Mouse (Mus musculus): ENCODE measurements at regions not wholly inside any gene's neighbourhood (a gene's known extent, or its start where the extent isn't known, plus 50 kb on each side); places are given as distances from the start of the nearest gene placed in this dataset.
A peak's percentile ranks its signal among the peaks of the same experiment; 100 is the strongest.

DNA sequence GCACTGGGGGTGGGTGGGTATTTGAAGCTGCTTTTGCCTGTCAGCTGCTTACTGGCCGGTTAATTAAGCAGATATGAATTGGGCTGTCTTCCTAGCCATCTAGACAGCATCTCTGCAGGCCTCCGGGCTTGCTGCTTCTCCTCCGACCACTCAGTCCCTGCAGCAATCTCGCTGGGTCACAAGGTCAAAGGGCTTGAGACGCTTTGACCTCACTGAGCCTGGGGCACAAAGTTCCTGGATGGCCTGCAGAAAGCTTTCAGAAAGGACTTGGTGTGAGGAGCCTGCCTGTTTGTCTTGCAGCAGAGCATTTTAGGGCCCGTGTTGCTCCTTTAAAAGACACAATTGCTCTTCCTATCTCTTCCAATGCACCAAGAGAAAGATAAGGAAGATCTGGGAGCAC is 83.7 kb upstream of the Ppp2r5a start:
- Histone ChIP-seq H3K4me3 (ENCODE audit: low read depth, low read length) (no peak overlapping the region), H3K4me1 (ENCODE audit: control insufficient read depth, insufficient read depth, low read length) (no peaks in the 10 kb centered on the region), H3K9me3 (ENCODE audit: control insufficient read depth, low read length) (no peaks in the 10 kb centered on the region), H3K36me3 (ENCODE audit: control insufficient read depth, insufficient read depth, low read length) (no peaks in the 10 kb centered on the region), H3K9ac (ENCODE audit: low read depth, low read length) (no peak overlapping the region), H3K4me2 (ENCODE audit: low read depth, low read length) (no peak overlapping the region), H3K27ac (replicated peaks; ENCODE audit: low read depth, low read length) (no peak overlapping the region), H3K27me3 (replicated peaks; ENCODE audit: control insufficient read depth, insufficient read depth, low read length) (no peaks in the 10 kb centered on the region)
- no peak for ATAC-seq (ENCODE audit: low read depth)
- WGBS = 27% methylated on average over 6 of the region's 6 CpGs
- no peak for DNase-seq (ENCODE audit: low spot score)

DNA sequence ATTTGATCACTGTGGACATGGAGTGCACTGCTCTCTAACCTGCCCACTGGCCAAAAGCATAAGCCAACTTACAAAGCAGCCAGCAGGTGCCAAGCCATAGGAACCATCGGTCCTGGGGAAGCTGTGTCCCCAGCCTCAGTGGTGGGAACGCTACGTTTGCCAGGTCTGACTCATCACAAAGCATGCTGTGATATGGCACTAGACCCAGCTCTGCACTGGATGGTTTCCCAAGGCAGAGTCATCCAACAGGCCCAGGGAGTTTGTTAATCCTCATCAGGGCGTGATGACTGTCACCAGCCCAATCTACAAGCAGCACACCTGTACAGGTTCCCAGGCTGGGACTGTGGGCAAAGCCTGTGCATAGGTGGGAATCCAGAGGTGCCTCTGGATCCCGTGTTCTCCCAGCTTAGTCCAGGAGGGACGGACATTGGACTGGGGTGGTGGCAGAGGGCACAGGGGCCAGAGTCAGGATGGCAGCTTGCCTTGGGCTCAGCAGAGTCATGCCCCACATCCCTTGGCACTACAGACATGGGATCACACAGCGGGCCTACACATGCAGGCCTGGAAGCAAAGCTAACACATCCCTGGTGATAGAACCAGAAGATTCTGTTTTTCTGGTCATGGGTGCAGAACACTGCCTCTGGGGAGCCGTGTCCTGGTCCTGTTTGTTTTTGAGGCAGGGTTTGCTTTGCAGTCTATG is 81.8 kb upstream of the Ppp2r5a start:
- no peak overlapping the region for H3K4me3 ChIP-seq (ENCODE audit: low read depth, low read length)
- no peaks in the 10 kb centered on the region for H3K9me3 ChIP-seq (ENCODE audit: control insufficient read depth, low read length)
- H3K36me3 ChIP-seq (ENCODE audit: control insufficient read depth, insufficient read depth, low read length) = no peaks in the 10 kb centered on the region
- H3K27me3 ChIP-seq (replicated peaks; ENCODE audit: control insufficient read depth, insufficient read depth, low read length) = no peaks in the 10 kb centered on the region
- ATAC-seq (ENCODE audit: low read depth) (no peak), DNase-seq (ENCODE audit: low spot score) (peak; percentile 23)
- H3K27ac ChIP-seq (replicated peaks; ENCODE audit: low read depth, low read length) = no peak overlapping the region
- H3K4me2 ChIP-seq (ENCODE audit: low read depth, low read length) = no peak overlapping the region
- no peak overlapping the region for H3K9ac ChIP-seq (ENCODE audit: low read depth, low read length)
- 80% methylated on average over 8 of the region's 8 CpGs for WGBS
- H3K4me1 ChIP-seq (ENCODE audit: control insufficient read depth, insufficient read depth, low read length) = no peaks in the 10 kb centered on the region

DNA sequence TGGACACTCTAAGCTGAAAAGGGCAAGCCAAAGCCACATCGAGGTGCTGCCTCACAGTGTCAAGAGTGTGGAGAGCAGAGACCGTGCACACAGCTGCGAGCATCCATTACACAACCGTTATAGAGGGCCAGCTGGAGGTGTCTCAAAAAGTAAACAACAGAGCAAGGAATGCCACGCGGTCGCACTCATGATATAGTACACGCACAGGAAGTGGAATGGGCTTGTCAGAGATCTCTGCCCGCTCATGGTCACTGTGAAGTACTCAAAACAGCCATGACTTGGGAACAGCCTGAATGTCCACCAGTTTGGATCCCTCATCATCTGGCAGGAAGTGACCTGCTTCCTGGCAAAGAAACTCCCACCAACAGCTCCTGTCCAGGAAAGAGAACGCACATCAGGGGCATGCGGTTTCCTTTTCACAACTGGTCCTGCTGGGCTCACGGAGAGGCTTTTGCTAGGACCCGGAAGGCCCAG is 76.9 kb upstream of the Ppp2r5a start:
- Histone ChIP-seq H3K9ac (ENCODE audit: low read depth, low read length) (no peak overlapping the region), H3K36me3 (ENCODE audit: control insufficient read depth, insufficient read depth, low read length) (no peaks in the 10 kb centered on the region), H3K4me3 (ENCODE audit: low read depth, low read length) (no peak overlapping the region), H3K9me3 (ENCODE audit: control insufficient read depth, low read length) (no peaks in the 10 kb centered on the region), H3K4me2 (ENCODE audit: low read depth, low read length) (no peak overlapping the region), H3K27me3 (replicated peaks; ENCODE audit: control insufficient read depth, insufficient read depth, low read length) (no peaks in the 10 kb centered on the region), H3K4me1 (ENCODE audit: control insufficient read depth, insufficient read depth, low read length) (no peaks in the 10 kb centered on the region), H3K27ac (replicated peaks; ENCODE audit: low read depth, low read length) (no peak overlapping the region)
- 61% methylated on average over 13 of the region's 13 CpGs for WGBS
- ATAC-seq (ENCODE audit: low read depth) = no peak
- peak; percentile 42 for DNase-seq (ENCODE audit: low spot score)

DNA sequence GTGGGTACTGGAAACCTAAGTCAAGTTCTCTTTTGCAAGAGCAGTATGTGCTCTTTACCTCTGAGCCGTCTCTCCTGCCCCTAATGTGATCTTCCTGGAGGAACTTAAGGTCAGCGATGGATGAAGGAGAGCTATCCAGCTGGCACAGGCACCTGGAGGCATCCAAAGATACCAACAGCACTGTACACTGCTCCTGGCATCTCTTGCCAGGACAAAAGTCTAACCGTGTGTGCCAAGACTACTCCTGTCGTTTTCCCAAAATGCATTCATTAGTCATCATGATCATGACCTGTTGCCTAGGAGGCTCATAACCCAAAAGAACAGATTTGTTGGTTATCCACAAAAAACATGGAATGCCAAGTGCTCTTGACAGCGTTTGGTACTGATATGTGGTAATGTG is 69.5 kb upstream of the Ppp2r5a start:
- Histone ChIP-seq H3K36me3 (ENCODE audit: control insufficient read depth, insufficient read depth, low read length) (no peaks in the 10 kb centered on the region), H3K4me2 (ENCODE audit: low read depth, low read length) (no peak overlapping the region), H3K9me3 (ENCODE audit: control insufficient read depth, low read length) (no peaks in the 10 kb centered on the region), H3K27me3 (replicated peaks; ENCODE audit: control insufficient read depth, insufficient read depth, low read length) (no peaks in the 10 kb centered on the region), H3K4me1 (ENCODE audit: control insufficient read depth, insufficient read depth, low read length) (peaks cover 6% of the 10 kb centered on the region; the same call in 1 of the 2 replicates), H3K9ac (ENCODE audit: low read depth, low read length) (no peak overlapping the region), H3K4me3 (ENCODE audit: low read depth, low read length) (no peak overlapping the region), H3K27ac (replicated peaks; ENCODE audit: low read depth, low read length) (no peak overlapping the region)
- DNase-seq (ENCODE audit: low spot score) = no peak
- WGBS = 88% methylated on average over 5 of the region's 5 CpGs
- no peak for ATAC-seq (ENCODE audit: low read depth)

DNA sequence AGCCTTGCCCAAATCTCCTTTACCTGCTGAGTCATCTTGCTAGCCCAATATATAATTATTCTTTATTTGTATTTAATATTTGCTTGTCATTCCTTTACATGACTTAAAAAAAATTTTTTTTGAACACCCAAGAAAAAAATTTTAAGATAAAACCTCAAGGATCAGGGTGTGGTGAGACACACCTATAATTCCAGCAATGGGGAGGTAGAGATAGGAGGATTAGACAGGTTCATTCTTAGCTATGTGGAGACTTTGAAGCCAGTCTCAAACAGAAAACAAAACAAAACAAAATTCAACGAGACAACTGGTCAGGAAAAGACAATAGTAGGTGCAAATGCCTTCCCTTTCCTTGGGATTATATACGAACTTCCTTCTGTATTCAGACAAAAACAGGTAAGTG is 68.4 kb upstream of the Ppp2r5a start:
- Histone ChIP-seq H3K27ac (replicated peaks; ENCODE audit: low read depth, low read length) (no peak overlapping the region), H3K4me2 (ENCODE audit: low read depth, low read length) (no peak overlapping the region), H3K36me3 (ENCODE audit: control insufficient read depth, insufficient read depth, low read length) (no peaks in the 10 kb centered on the region), H3K9ac (ENCODE audit: low read depth, low read length) (no peak overlapping the region), H3K4me3 (ENCODE audit: low read depth, low read length) (no peak overlapping the region), H3K4me1 (ENCODE audit: control insufficient read depth, insufficient read depth, low read length) (peaks cover 6% of the 10 kb centered on the region; the same call in 1 of the 2 replicates), H3K27me3 (replicated peaks; ENCODE audit: control insufficient read depth, insufficient read depth, low read length) (no peaks in the 10 kb centered on the region), H3K9me3 (ENCODE audit: control insufficient read depth, low read length) (no peaks in the 10 kb centered on the region)
- ATAC-seq (ENCODE audit: low read depth) (no peak), DNase-seq (ENCODE audit: low spot score) (no peak)
- WGBS = 61% methylated on average over 2 of the region's 2 CpGs

DNA sequence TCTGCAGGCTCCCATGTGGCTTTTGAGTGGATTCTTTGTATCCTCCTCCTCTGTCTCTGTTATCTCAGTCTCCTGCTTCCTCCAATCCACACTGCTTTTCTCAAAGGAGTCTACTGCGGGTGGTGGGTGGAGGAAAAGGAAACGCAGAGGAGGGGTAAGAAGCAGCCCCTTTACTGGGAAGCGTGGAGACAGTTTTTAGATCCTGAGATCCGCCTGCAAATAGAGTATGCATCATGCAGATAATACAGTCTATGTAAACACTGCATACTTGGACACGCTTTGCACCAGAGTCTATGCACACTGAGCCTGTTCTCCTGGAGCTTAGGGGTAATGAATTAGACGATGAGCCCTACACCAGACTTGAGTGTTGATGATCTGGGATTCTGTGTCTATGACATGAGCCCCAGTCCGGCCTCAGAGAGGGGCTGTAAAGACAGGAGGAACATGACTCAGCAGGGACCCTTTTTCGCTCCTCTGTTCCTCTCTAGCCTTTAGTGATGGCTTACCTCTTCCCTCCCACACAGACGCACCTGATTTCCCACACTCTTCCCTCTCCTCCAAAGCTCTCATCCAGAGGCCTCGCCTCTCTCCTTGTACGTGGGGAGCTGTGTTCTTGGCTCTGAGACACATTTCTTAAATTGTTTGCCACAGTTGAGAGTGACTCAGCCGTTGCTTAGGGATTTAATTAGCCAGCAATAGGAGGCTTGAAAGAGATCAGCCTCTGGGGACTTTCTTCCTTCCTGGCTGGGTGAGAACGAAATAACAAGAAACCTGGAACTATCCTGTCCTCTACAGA is 67.3 kb upstream of the Ppp2r5a start:
- Histone ChIP-seq H3K27me3 (replicated peaks; ENCODE audit: control insufficient read depth, insufficient read depth, low read length) (no peaks in the 10 kb centered on the region), H3K9ac (ENCODE audit: low read depth, low read length) (no peak overlapping the region), H3K9me3 (ENCODE audit: control insufficient read depth, low read length) (no peaks in the 10 kb centered on the region), H3K4me3 (ENCODE audit: low read depth, low read length) (no peak overlapping the region), H3K36me3 (ENCODE audit: control insufficient read depth, insufficient read depth, low read length) (no peaks in the 10 kb centered on the region), H3K27ac (replicated peaks; ENCODE audit: low read depth, low read length) (no peak overlapping the region; the same call in 1 of the 2 replicates), H3K4me2 (ENCODE audit: low read depth, low read length) (no peak overlapping the region), H3K4me1 (ENCODE audit: control insufficient read depth, insufficient read depth, low read length) (peaks cover 6% of the 10 kb centered on the region; the same call in 1 of the 2 replicates)
- WGBS = 17% methylated on average over 13 of the region's 13 CpGs
- ATAC-seq (ENCODE audit: low read depth) (peak; percentile 83), DNase-seq (ENCODE audit: low spot score) (peak; percentile 87)

DNA sequence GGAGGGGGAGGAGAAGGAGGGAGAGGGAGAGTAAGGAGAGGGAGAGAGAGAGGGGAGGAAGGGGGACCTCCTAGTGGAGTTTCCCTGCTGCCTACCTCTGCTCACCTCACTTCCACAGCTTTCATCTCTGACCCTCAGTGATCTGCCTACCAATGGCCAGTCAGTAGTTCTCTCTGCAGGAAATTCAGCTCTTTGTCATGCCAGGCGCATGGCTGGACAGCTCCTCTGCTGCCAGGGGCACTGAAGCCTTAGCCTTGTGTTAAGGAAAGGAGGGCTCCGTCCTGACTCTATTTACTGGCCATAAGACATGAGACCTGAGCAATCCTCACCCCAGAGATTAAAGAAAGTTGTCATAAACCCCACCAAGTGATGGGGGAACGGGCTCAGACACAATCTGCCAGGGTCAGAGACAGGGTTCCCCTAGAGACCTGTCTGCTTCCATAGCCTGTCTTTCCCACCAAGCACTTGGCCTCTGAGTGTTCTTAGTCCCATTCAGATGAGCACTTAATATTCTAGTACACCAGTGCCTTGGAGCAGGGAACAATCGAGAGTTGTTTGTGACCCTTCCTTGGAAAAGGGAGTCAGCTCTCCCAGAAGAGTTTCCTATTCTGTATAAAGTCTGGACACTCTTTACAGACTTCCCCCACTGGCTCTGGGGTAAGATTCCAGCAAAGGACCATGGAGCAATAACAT is 65.9 kb upstream of the Ppp2r5a start:
- H3K9me3 ChIP-seq (ENCODE audit: control insufficient read depth, low read length) = no peaks in the 10 kb centered on the region
- no peak overlapping the region for H3K4me2 ChIP-seq (ENCODE audit: low read depth, low read length)
- no peaks in the 10 kb centered on the region for H3K27me3 ChIP-seq (replicated peaks; ENCODE audit: control insufficient read depth, insufficient read depth, low read length)
- no peaks in the 10 kb centered on the region for H3K36me3 ChIP-seq (ENCODE audit: control insufficient read depth, insufficient read depth, low read length)
- H3K9ac ChIP-seq (ENCODE audit: low read depth, low read length) = no peak overlapping the region
- peaks cover 6% of the 10 kb centered on the region; the same call in 1 of the 2 replicates for H3K4me1 ChIP-seq (ENCODE audit: control insufficient read depth, insufficient read depth, low read length)
- H3K4me3 ChIP-seq (ENCODE audit: low read depth, low read length) = no peak overlapping the region
- ATAC-seq (ENCODE audit: low read depth) (no peak), DNase-seq (ENCODE audit: low spot score) (no peak)
- 56% methylated on average over 4 of the region's 4 CpGs for WGBS
- no peak overlapping the region for H3K27ac ChIP-seq (replicated peaks; ENCODE audit: low read depth, low read length)

DNA sequence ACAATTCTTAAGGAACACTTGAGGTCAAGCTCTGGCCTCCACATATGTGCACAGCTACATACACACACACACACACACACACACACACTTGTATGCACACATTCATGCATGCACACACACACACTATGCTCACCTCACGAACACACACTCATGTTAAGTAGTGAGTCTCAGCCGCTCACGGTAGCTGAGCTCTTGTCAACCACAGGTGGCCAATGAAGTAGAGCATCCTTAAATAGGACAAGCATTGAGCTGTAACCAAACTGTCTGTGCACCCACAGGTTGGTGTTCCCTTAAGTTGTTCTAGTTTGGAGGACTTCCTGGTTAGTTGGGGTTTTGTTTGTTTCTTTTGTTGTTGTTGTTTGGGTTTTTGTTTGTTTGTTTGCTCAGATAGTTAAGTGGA is 63.2 kb upstream of the Ppp2r5a start:
- no peak overlapping the region for H3K9ac ChIP-seq (ENCODE audit: low read depth, low read length)
- H3K4me1 ChIP-seq (ENCODE audit: control insufficient read depth, insufficient read depth, low read length) = peaks cover 9% of the 10 kb centered on the region
- no peak overlapping the region for H3K27ac ChIP-seq (replicated peaks; ENCODE audit: low read depth, low read length)
- no peaks in the 10 kb centered on the region for H3K9me3 ChIP-seq (ENCODE audit: control insufficient read depth, low read length)
- 90% methylated on average over 3 of the region's 3 CpGs for WGBS
- H3K4me3 ChIP-seq (ENCODE audit: low read depth, low read length) = no peak overlapping the region
- ATAC-seq (ENCODE audit: low read depth) = no peak
- no peaks in the 10 kb centered on the region for H3K36me3 ChIP-seq (ENCODE audit: control insufficient read depth, insufficient read depth, low read length)
- no peaks in the 10 kb centered on the region for H3K27me3 ChIP-seq (replicated peaks; ENCODE audit: control insufficient read depth, insufficient read depth, low read length)
- DNase-seq (ENCODE audit: low spot score) = no peak
- H3K4me2 ChIP-seq (ENCODE audit: low read depth, low read length) = no peak overlapping the region
